Mouse (Mus musculus): ENCODE measurements around the gene Sae1. TPM values are rescaled to one million over a fixed set of nuclear protein-coding genes. Genes with fewer than 3 reads are reported as not detected.

The Sae1 gene
- total and polyA plus RNA-seq, 2 experiments = 11.5 to 16.1 TPM

- Histone ChIP-seq H3K4me1 (ENCODE audit: control insufficient read depth, insufficient read depth, low read length) (no peaks in the 10 kb centered on the region), H3K27me3 (ENCODE audit: control insufficient read depth, insufficient read depth, low read length) (no peaks in the 10 kb centered on the region), H3K27ac (replicated peaks; ENCODE audit: insufficient read depth, low read depth, low read length) (no peak overlapping the region), H3K4me3 (ENCODE audit: insufficient read depth, low read depth, low read length) (no peak overlapping the region), H3K9ac (ENCODE audit: low read depth, low read length) (no peak overlapping the region), H3K79me2 (ENCODE audit: control insufficient read depth, insufficient read depth, low read length) (peaks cover 4% of the 10 kb centered on the region; the same call in 1 of the 2 replicates), H3K36me3 (ENCODE audit: control insufficient read depth, insufficient read depth, low read length) (0 out of 2 replicates have a peak, but pooled peaks cover 2% of the 10 kb centered on the region)
- 91% methylated on average over 4 of the region's 4 CpGs for WGBS
- DNase-seq (ENCODE audit: extremely low read depth, low read depth, low spot score) = no peak
- no peak for TF ChIP-seq POLR2A (IDR thresholded peaks at IDR 0.05; ENCODE audit: extremely low read depth, insufficient read depth, low read length)
- TF ChIP-seq CTCF (IDR thresholded peaks at IDR 0.05; ENCODE audit: low read depth, low read length) = no peak
Measured at GRCm38 (mm10) chr7:16345297-16345696, 42.3 kb downstream of the Sae1 start.

- no peak overlapping the region for H3K27ac ChIP-seq (replicated peaks; ENCODE audit: insufficient read depth, low read depth, low read length)
- no peak overlapping the region for H3K9ac ChIP-seq (ENCODE audit: low read depth, low read length)
- H3K36me3 ChIP-seq (ENCODE audit: control insufficient read depth, insufficient read depth, low read length) = 0 out of 2 replicates have a peak, but pooled peaks cover 2% of the 10 kb centered on the region
- TF ChIP-seq POLR2A (IDR thresholded peaks at IDR 0.05; ENCODE audit: extremely low read depth, insufficient read depth, low read length) = no peak
- no peak for TF ChIP-seq CTCF (IDR thresholded peaks at IDR 0.05; ENCODE audit: low read depth, low read length)
- peaks cover 4% of the 10 kb centered on the region; the same call in 1 of the 2 replicates for H3K79me2 ChIP-seq (ENCODE audit: control insufficient read depth, insufficient read depth, low read length)
- H3K4me1 ChIP-seq (ENCODE audit: control insufficient read depth, insufficient read depth, low read length) = no peaks in the 10 kb centered on the region
- H3K4me3 ChIP-seq (ENCODE audit: insufficient read depth, low read depth, low read length) = no peak overlapping the region
- no peaks in the 10 kb centered on the region for H3K27me3 ChIP-seq (ENCODE audit: control insufficient read depth, insufficient read depth, low read length)
- no peak for DNase-seq (ENCODE audit: extremely low read depth, low read depth, low spot score)
- WGBS = 88% methylated on average over 3 of the region's 3 CpGs
Measured at GRCm38 (mm10) chr7:16344598-16344997, 43.0 kb downstream of the Sae1 start.

- Histone ChIP-seq H3K27ac (replicated peaks; ENCODE audit: insufficient read depth, low read depth, low read length) (no peak overlapping the region), H3K79me2 (ENCODE audit: control insufficient read depth, insufficient read depth, low read length) (no peaks in the 10 kb centered on the region), H3K4me3 (ENCODE audit: insufficient read depth, low read depth, low read length) (no peak overlapping the region), H3K36me3 (ENCODE audit: control insufficient read depth, insufficient read depth, low read length) (peaks cover 5% of the 10 kb centered on the region; the same call in 1 of the 2 replicates), H3K4me1 (ENCODE audit: control insufficient read depth, insufficient read depth, low read length) (no peaks in the 10 kb centered on the region), H3K27me3 (ENCODE audit: control insufficient read depth, insufficient read depth, low read length) (no peaks in the 10 kb centered on the region), H3K9ac (ENCODE audit: low read depth, low read length) (no peak overlapping the region)
- DNase-seq (ENCODE audit: extremely low read depth, low read depth, low spot score) = no peak
- WGBS = 77% methylated on average over 2 of the region's 2 CpGs
- no peak for TF ChIP-seq CTCF (IDR thresholded peaks at IDR 0.05; ENCODE audit: low read depth, low read length)
- TF ChIP-seq POLR2A (IDR thresholded peaks at IDR 0.05; ENCODE audit: extremely low read depth, insufficient read depth, low read length) = no peak
Measured at GRCm38 (mm10) chr7:16337733-16338132, 49.9 kb downstream of the Sae1 start.

- Histone ChIP-seq H3K27me3 (ENCODE audit: control insufficient read depth, insufficient read depth, low read length) (no peaks in the 10 kb centered on the region), H3K4me3 (ENCODE audit: insufficient read depth, low read depth, low read length) (no peak overlapping the region), H3K79me2 (ENCODE audit: control insufficient read depth, insufficient read depth, low read length) (no peaks in the 10 kb centered on the region), H3K4me1 (ENCODE audit: control insufficient read depth, insufficient read depth, low read length) (peaks cover 3% of the 10 kb centered on the region; the same call in 1 of the 2 replicates), H3K36me3 (ENCODE audit: control insufficient read depth, insufficient read depth, low read length) (peaks cover 5% of the 10 kb centered on the region; the same call in 1 of the 2 replicates), H3K9ac (ENCODE audit: low read depth, low read length) (no peak overlapping the region), H3K27ac (replicated peaks; ENCODE audit: insufficient read depth, low read depth, low read length) (no peak overlapping the region)
- TF ChIP-seq POLR2A (IDR thresholded peaks at IDR 0.05; ENCODE audit: extremely low read depth, insufficient read depth, low read length) (no peak), CTCF (IDR thresholded peaks at IDR 0.05; ENCODE audit: low read depth, low read length) (no peak)
- WGBS = 87% methylated on average over 3 of the region's 3 CpGs
- no peak for DNase-seq (ENCODE audit: extremely low read depth, low read depth, low spot score)
Measured at GRCm38 (mm10) chr7:16329146-16329545, 58.5 kb downstream of the Sae1 start.

- no peak for DNase-seq (ENCODE audit: extremely low read depth, low read depth, low spot score)
- peaks cover 3% of the 10 kb centered on the region; the same call in 1 of the 2 replicates for H3K4me1 ChIP-seq (ENCODE audit: control insufficient read depth, insufficient read depth, low read length)
- no peaks in the 10 kb centered on the region for H3K27me3 ChIP-seq (ENCODE audit: control insufficient read depth, insufficient read depth, low read length)
- 99% methylated on average over 2 of the region's 2 CpGs for WGBS
- TF ChIP-seq POLR2A (IDR thresholded peaks at IDR 0.05; ENCODE audit: extremely low read depth, insufficient read depth, low read length) (no peak), CTCF (IDR thresholded peaks at IDR 0.05; ENCODE audit: low read depth, low read length) (no peak)
- H3K4me3 ChIP-seq (ENCODE audit: insufficient read depth, low read depth, low read length) = no peak overlapping the region
- H3K79me2 ChIP-seq (ENCODE audit: control insufficient read depth, insufficient read depth, low read length) = no peaks in the 10 kb centered on the region
- peaks cover 3% of the 10 kb centered on the region; the same call in 1 of the 2 replicates for H3K36me3 ChIP-seq (ENCODE audit: control insufficient read depth, insufficient read depth, low read length)
- H3K9ac ChIP-seq (ENCODE audit: low read depth, low read length) = no peak overlapping the region
- H3K27ac ChIP-seq (replicated peaks; ENCODE audit: insufficient read depth, low read depth, low read length) = no peak overlapping the region
Measured at GRCm38 (mm10) chr7:16326607-16326971, 61.0 kb downstream of the Sae1 start.

GRCm38 (mm10) chr7:16325920-16326606 is 61.5 kb downstream of the Sae1 start:
- H3K4me3 ChIP-seq (ENCODE audit: insufficient read depth, low read depth, low read length) = no peak overlapping the region
- no peaks in the 10 kb centered on the region for H3K27me3 ChIP-seq (ENCODE audit: control insufficient read depth, insufficient read depth, low read length)
- peak; percentile 78 for DNase-seq (ENCODE audit: extremely low read depth, low read depth, low spot score)
- H3K36me3 ChIP-seq (ENCODE audit: control insufficient read depth, insufficient read depth, low read length) = peaks cover 3% of the 10 kb centered on the region; the same call in 1 of the 2 replicates
- TF ChIP-seq POLR2A (IDR thresholded peaks at IDR 0.05; ENCODE audit: extremely low read depth, insufficient read depth, low read length) = no peak
- peak; percentile 65 for TF ChIP-seq CTCF (IDR thresholded peaks at IDR 0.05; ENCODE audit: low read depth, low read length)
- WGBS = 19% methylated on average over 8 of the region's 8 CpGs
- peaks cover 3% of the 10 kb centered on the region; the same call in 1 of the 2 replicates for H3K4me1 ChIP-seq (ENCODE audit: control insufficient read depth, insufficient read depth, low read length)
- H3K27ac ChIP-seq (replicated peaks; ENCODE audit: insufficient read depth, low read depth, low read length) = peak overlapping the region; percentile 22
- no peaks in the 10 kb centered on the region for H3K79me2 ChIP-seq (ENCODE audit: control insufficient read depth, insufficient read depth, low read length)
- peak overlapping the region; percentile 12; the same call in 1 of the 2 replicates for H3K9ac ChIP-seq (ENCODE audit: low read depth, low read length)
